Mouse (Mus musculus) heart, postnatal 0 days (tissue): ENCODE results near the gene Gfod1. TPM values are rescaled to one million over a fixed set of nuclear protein-coding genes. Genes with fewer than 3 reads are reported as not detected.

ENCODE experiments used
- ATAC-seq: fragments of 200-750 bp; cut with Nextera tagmentation; 2 replicates; pipeline ENCODE4 v1.8.0; 2017; ENCODE audit warnings: low read depth, moderate number of reproducible peaks, moderate library complexity; ENCODE audit not compliant: insufficient read depth
- DNase-seq: peaks from one replicate; pipeline ENCODE4 v3.0.0-alpha.2; 2016; ENCODE audit warnings: low spot score
- H3K27ac ChIP-seq: fragments of 300-500 bp; sonication (generic); 2 replicates; pipeline ENCODE4 v1.5.1; 2014; ENCODE audit warnings: low read depth, mild to moderate bottlenecking
- H3K27me3 ChIP-seq: fragments of 300-500 bp; sonication (generic); 2 replicates; pipeline ENCODE4 v1.6.1; 2014; ENCODE audit warnings: low read length, mixed read lengths; ENCODE audit not compliant: control insufficient read depth, insufficient read depth
- H3K36me3 ChIP-seq: fragments of 300-500 bp; sonication (generic); replicated peaks from 2 replicates; pipeline ENCODE4 v1.6.1; 2014; ENCODE audit warnings: low read length, mixed read lengths; ENCODE audit not compliant: control insufficient read depth, insufficient read depth
- H3K4me1 ChIP-seq: fragments of 300-500 bp; sonication (generic); 2 replicates; pipeline ENCODE4 v1.6.1; 2014; ENCODE audit warnings: antibody characterized with exemption; ENCODE audit not compliant: control insufficient read depth, insufficient read depth
- H3K4me2 ChIP-seq: fragments of 300-500 bp; sonication (generic); 2 replicates; pipeline ENCODE4 v1.6.1; 2014; ENCODE audit warnings: low read depth, mild to moderate bottlenecking, low read length, moderate library complexity
- H3K4me3 ChIP-seq: fragments of 300-500 bp; sonication (generic); 2 replicates; pipeline ENCODE4 v1.5.1; 2014; ENCODE audit warnings: low read depth, low read length
- H3K9ac ChIP-seq: fragments of 300-500 bp; sonication (generic); replicated peaks from 2 replicates; pipeline ENCODE4 v1.6.1; 2014; ENCODE audit warnings: low read depth, low read length, mixed read lengths
- H3K9me3 ChIP-seq: fragments of 300-500 bp; sonication (generic); replicated peaks from 2 replicates; pipeline ENCODE4 v1.6.1; 2016; ENCODE audit warnings: low read length; ENCODE audit not compliant: control insufficient read depth
- CTCF ChIP-seq: IDR thresholded peaks from 2 replicates; pipeline ENCODE4 v1.5.1; 2016; ENCODE audit warnings: antibody characterized with exemption, control low read depth, low read depth
- EP300 ChIP-seq: IDR thresholded peaks from 2 replicates; pipeline ENCODE4 v1.6.1; 2016; ENCODE audit warnings: antibody characterized with exemption, low read depth
- WGBS: fragments of 180-500 bp; shearing (Covaris S2); extraction: QIAGEN DNeasy Blood & Tissue Kit; methylation state at CpG from one replicate; pipeline ENCODE4 v1.1.7; 2014; 5-methylcytosine and 5-hydroxymethylcytosine counted together
- polyA plus RNA-seq: library from polyadenylated mRNA; unstranded; fragments of >200 nt; fragmentation: Nextera tagmentation; extraction: Ambion mirVana; gene quantifications from 2 replicates; pipeline ENCODE4 v1.2.1, GENCODE M21; 2015
- total RNA-seq: library from RNA; depleted of rRNA; stranded (reverse); fragments of >200 nt; gene quantifications from 2 replicates; pipeline ENCODE4 v1.2.3, GENCODE M21; 2014; ENCODE audit warnings: low replicate concordance

The Gfod1 gene
- total and polyA plus RNA-seq, 2 experiments from 2014 or later = 2.5 to 20.5 TPM

- Histone ChIP-seq H3K4me2 (no peak overlapping the region), H3K4me3 (no peak overlapping the region), H3K36me3 (0 out of 2 replicates have a peak, but pooled peaks cover 6% of the 10 kb centered on the region), H3K4me1 (peaks cover 20% of the 10 kb centered on the region; the same call in 1 of the 2 replicates), H3K9me3 (no peaks in the 10 kb centered on the region), H3K27me3 (no peaks in the 10 kb centered on the region), H3K27ac (no peak overlapping the region), H3K9ac (no peak overlapping the region)
- DNase-seq (no peak), ATAC-seq (no peak)
- WGBS = 86% methylated on average over 10 of the region's 10 CpGs
- TF ChIP-seq EP300 = no peak
- no peak for TF ChIP-seq CTCF
Observed at GRCm38 (mm10) chr13:43202351-43202750, 101.6 kb downstream of the Gfod1 start.

- WGBS = 41% methylated on average over 22 of the region's 22 CpGs
Observed at GRCm38 (mm10) chr13:43201033-43201432, 102.9 kb downstream of the Gfod1 start.

GRCm38 (mm10) chr13:43200473-43200872 lies 103.5 kb downstream of the Gfod1 start:
- H3K4me1 ChIP-seq = peaks cover 26% of the 10 kb centered on the region; the same call in 1 of the 2 replicates
- no peak for DNase-seq
- no peak overlapping the region for H3K27ac ChIP-seq

More at GRCm38 (mm10) chr13:43201033-43201432, 102.9 kb downstream of the Gfod1 start:
- no peak overlapping the region for H3K4me2 ChIP-seq
- no peaks in the 10 kb centered on the region for H3K9me3 ChIP-seq
- H3K4me1 ChIP-seq = peaks cover 30% of the 10 kb centered on the region; the same call in 1 of the 2 replicates
- ATAC-seq (peak; percentile 22; the same call in 1 of the 2 replicates), DNase-seq (peak; percentile 74)
- H3K36me3 ChIP-seq = 0 out of 2 replicates have a peak, but pooled peaks cover 6% of the 10 kb centered on the region
- no peak overlapping the region for H3K4me3 ChIP-seq
- H3K27ac ChIP-seq = no peak overlapping the region
- H3K9ac ChIP-seq = no peak overlapping the region
- no peaks in the 10 kb centered on the region for H3K27me3 ChIP-seq
- TF ChIP-seq CTCF (peak; percentile 77), EP300 (no peak)

GRCm38 (mm10) chr13:43199749-43200148 lies 104.2 kb downstream of the Gfod1 start:
- H3K27me3 ChIP-seq = no peaks in the 10 kb centered on the region
- no peaks in the 10 kb centered on the region for H3K9me3 ChIP-seq
- 71% methylated on average over 5 of the region's 5 CpGs for WGBS
- 0 out of 2 replicates have a peak, but pooled peaks cover 6% of the 10 kb centered on the region for H3K36me3 ChIP-seq
- no peak overlapping the region for H3K27ac ChIP-seq
- H3K4me1 ChIP-seq = peaks cover 29% of the 10 kb centered on the region; the same call in 1 of the 2 replicates
- peak; percentile 57 for TF ChIP-seq CTCF
- TF ChIP-seq EP300 = no peak
- ATAC-seq = no peak
- DNase-seq = no peak
- H3K9ac ChIP-seq = no peak overlapping the region
- no peak overlapping the region for H3K4me2 ChIP-seq
- H3K4me3 ChIP-seq = no peak overlapping the region

More at GRCm38 (mm10) chr13:43200473-43200872, 103.5 kb downstream of the Gfod1 start:
- Histone ChIP-seq H3K9me3 (no peaks in the 10 kb centered on the region), H3K27me3 (no peaks in the 10 kb centered on the region), H3K4me2 (no peak overlapping the region), H3K36me3 (0 out of 2 replicates have a peak, but pooled peaks cover 6% of the 10 kb centered on the region), H3K9ac (no peak overlapping the region), H3K4me3 (no peak overlapping the region)
- TF ChIP-seq CTCF = no peak
- no peak for TF ChIP-seq EP300
- 84% methylated on average over 22 of the region's 22 CpGs for WGBS
- ATAC-seq = no peak

GRCm38 (mm10) chr13:43199282-43199681 lies 104.7 kb downstream of the Gfod1 start:
- no peak for DNase-seq

GRCm38 (mm10) chr13:43197187-43197586 lies 106.8 kb downstream of the Gfod1 start:
- Histone ChIP-seq H3K4me1 (peaks cover 37% of the 10 kb centered on the region), H3K36me3 (0 out of 2 replicates have a peak, but pooled peaks cover 6% of the 10 kb centered on the region), H3K27ac (0 out of 2 replicates have a peak overlapping the region, but pooled peaks have one; percentile 86), H3K27me3 (no peaks in the 10 kb centered on the region), H3K9ac (no peak overlapping the region), H3K4me2 (no peak overlapping the region), H3K9me3 (no peaks in the 10 kb centered on the region), H3K4me3 (no peak overlapping the region)
- DNase-seq (no peak), ATAC-seq (no peak)
- TF ChIP-seq EP300 = no peak
- peak; percentile 23; the same call in 1 of the 2 replicates for TF ChIP-seq CTCF
- 63% methylated on average over 6 of the region's 6 CpGs for WGBS

More at GRCm38 (mm10) chr13:43199282-43199681, 104.7 kb downstream of the Gfod1 start:
- no peak for TF ChIP-seq CTCF
- TF ChIP-seq EP300 = no peak
- 0 out of 2 replicates have a peak, but pooled peaks cover 6% of the 10 kb centered on the region for H3K36me3 ChIP-seq
- no peaks in the 10 kb centered on the region for H3K27me3 ChIP-seq
- H3K4me3 ChIP-seq = no peak overlapping the region
- no peak overlapping the region for H3K27ac ChIP-seq
- 89% methylated on average over 7 of the region's 7 CpGs for WGBS
- ATAC-seq = no peak
- H3K9ac ChIP-seq = no peak overlapping the region
- no peaks in the 10 kb centered on the region for H3K9me3 ChIP-seq
- no peak overlapping the region for H3K4me2 ChIP-seq
- H3K4me1 ChIP-seq = peaks cover 29% of the 10 kb centered on the region; the same call in 1 of the 2 replicates
